Mouse (Mus musculus) liver, embryonic 11.5 days (tissue): ENCODE results near the gene Dusp16. TPM values are rescaled to one million over a fixed set of nuclear protein-coding genes. Genes with fewer than 3 reads are reported as not detected.

Source experiments
- ATAC-seq: fragments of 200-750 bp; cut with Nextera tagmentation; replicated peaks from 2 replicates; pipeline ENCODE4 v1.8.0; 2017; ENCODE audit warnings: moderate number of reproducible peaks, mild to moderate bottlenecking, moderate TSS enrichment, moderate library complexity; ENCODE audit not compliant: low FRiP score
- DNase-seq: peaks from one replicate; pipeline ENCODE4 v3.0.0-alpha.2; 2017; ENCODE audit warnings: low spot score
- H3K27ac ChIP-seq: fragments of 300-500 bp; sonication (generic); 2 replicates; pipeline ENCODE4 v1.5.1; 2014; ENCODE audit warnings: mild to moderate bottlenecking, low read depth, low read length, control low read depth
- H3K27me3 ChIP-seq: fragments of 300-500 bp; sonication (generic); replicated peaks from 2 replicates; pipeline ENCODE4 v1.6.1; 2014; ENCODE audit warnings: low read length, mixed read lengths; ENCODE audit not compliant: control insufficient read depth, insufficient read depth
- H3K36me3 ChIP-seq: fragments of 300-500 bp; sonication (generic); 2 replicates; pipeline ENCODE4 v1.6.1; 2014; ENCODE audit warnings: mild to moderate bottlenecking, low read length, moderate library complexity, mixed read lengths; ENCODE audit not compliant: control insufficient read depth, insufficient read depth
- H3K4me1 ChIP-seq: fragments of 300-500 bp; sonication (generic); replicated peaks from 2 replicates; pipeline ENCODE4 v1.6.1; 2014; ENCODE audit warnings: low read length, mixed read lengths; ENCODE audit not compliant: control insufficient read depth, insufficient read depth
- H3K4me2 ChIP-seq: fragments of 300-500 bp; sonication (generic); 2 replicates; pipeline ENCODE4 v1.6.1; 2014; ENCODE audit warnings: mild to moderate bottlenecking, control low read depth, moderate library complexity
- H3K4me3 ChIP-seq: fragments of 300-500 bp; sonication (generic); 2 replicates; pipeline ENCODE4 v1.5.1; 2014; ENCODE audit warnings: low read depth, low read length, control low read depth
- H3K9ac ChIP-seq: fragments of 300-500 bp; sonication (generic); 2 replicates; pipeline ENCODE4 v1.6.1; 2014; ENCODE audit warnings: low read depth, low read length, control low read depth
- H3K9me3 ChIP-seq: fragments of 300-500 bp; sonication (generic); 2 replicates; pipeline ENCODE4 v1.6.1; 2016; ENCODE audit warnings: low read length, inconsistent platforms, mixed read lengths; ENCODE audit not compliant: control insufficient read depth
- WGBS: fragments of 180-500 bp; shearing (Covaris S2); extraction: QIAGEN DNeasy Blood & Tissue Kit; methylation state at CpG from one replicate; pipeline ENCODE4 v1.1.7; 2014; 5-methylcytosine and 5-hydroxymethylcytosine counted together
- polyA plus RNA-seq: library from polyadenylated mRNA; unstranded; fragments of >200 nt; fragmentation: Nextera tagmentation; extraction: Ambion mirVana; gene quantifications from 2 replicates; pipeline ENCODE4 v1.2.1, GENCODE M21; 2014

The Dusp16 gene
- polyA plus RNA-seq, 1 experiment from 2014 or later = 7.9 TPM

DNA sequence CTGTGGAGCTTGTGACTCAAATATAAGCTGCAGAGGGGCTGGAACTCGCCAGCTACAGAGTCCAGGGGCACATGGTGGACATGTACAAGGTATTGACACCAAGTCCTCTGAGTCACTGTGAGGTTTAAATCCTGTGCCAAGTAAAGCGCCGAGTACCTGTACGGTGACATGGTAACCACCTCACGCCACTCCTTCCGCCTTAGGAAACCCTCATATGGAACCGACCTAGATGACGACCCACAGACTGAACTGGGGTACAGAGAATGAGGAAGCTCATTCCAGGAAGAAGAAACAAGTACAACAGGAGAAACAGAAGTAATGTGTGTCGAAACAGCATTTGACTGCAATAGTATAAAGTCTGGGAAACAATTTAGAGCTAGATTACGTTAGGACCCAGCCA lies 3.9 kb upstream of the Dusp16 start:
- H3K4me1 ChIP-seq = 0 out of 2 replicates have a peak, but pooled peaks cover 3% of the 10 kb centered on the region
- 71% methylated on average over 10 of the region's 10 CpGs for WGBS
- H3K27ac ChIP-seq = no peak overlapping the region
- no peaks in the 10 kb centered on the region for H3K27me3 ChIP-seq
- H3K9me3 ChIP-seq = no peaks in the 10 kb centered on the region
- H3K4me2 ChIP-seq = no peak overlapping the region
- no peaks in the 10 kb centered on the region for H3K36me3 ChIP-seq
- DNase-seq (no peak), ATAC-seq (no peak)
- no peak overlapping the region for H3K4me3 ChIP-seq
- no peak overlapping the region for H3K9ac ChIP-seq

DNA sequence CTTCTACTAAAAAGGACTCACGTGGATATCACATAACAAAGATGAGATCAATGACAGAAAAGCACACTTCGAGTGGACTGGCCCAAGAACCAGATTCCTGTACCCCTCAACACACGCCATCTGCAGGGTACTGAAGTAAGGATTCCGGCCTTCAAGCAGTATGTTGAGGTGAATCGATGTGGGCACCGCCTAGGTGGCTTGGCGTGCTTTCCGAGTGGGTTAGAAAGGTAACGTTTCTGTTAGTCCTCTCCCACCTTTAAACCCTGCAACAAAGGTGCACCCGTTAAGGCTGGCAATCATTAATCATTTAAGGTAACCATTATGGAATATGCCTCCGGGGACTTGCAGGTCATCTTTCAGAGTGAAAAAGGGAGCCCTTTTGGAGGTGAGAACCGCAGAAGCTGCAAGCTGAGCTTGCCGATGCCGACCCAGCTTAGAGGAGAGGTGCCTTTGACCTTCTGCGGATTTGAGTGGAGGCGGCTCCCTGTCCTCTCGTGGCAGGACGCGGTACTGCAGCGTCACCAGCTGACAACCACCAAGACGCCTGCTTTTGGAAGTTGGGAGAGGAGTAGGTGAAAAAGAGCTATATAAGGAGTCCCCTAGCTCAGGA lies 1.6 kb upstream of the Dusp16 start:
- ATAC-seq (0 out of 2 replicates have a peak, but pooled peaks have one; percentile 20), DNase-seq (peak; percentile 80)
- H3K4me1 ChIP-seq = peaks cover 6% of the 10 kb centered on the region; the same call in 1 of the 2 replicates
- H3K27ac ChIP-seq = no peak overlapping the region
- 13% methylated on average over 21 of the region's 21 CpGs for WGBS
- H3K4me3 ChIP-seq = 0 out of 2 replicates have a peak overlapping the region, but pooled peaks have one; percentile 20
- H3K27me3 ChIP-seq = no peaks in the 10 kb centered on the region
- no peaks in the 10 kb centered on the region for H3K9me3 ChIP-seq
- no peaks in the 10 kb centered on the region for H3K36me3 ChIP-seq
- no peak overlapping the region for H3K9ac ChIP-seq
- H3K4me2 ChIP-seq = peak overlapping the region; percentile 77

DNA sequence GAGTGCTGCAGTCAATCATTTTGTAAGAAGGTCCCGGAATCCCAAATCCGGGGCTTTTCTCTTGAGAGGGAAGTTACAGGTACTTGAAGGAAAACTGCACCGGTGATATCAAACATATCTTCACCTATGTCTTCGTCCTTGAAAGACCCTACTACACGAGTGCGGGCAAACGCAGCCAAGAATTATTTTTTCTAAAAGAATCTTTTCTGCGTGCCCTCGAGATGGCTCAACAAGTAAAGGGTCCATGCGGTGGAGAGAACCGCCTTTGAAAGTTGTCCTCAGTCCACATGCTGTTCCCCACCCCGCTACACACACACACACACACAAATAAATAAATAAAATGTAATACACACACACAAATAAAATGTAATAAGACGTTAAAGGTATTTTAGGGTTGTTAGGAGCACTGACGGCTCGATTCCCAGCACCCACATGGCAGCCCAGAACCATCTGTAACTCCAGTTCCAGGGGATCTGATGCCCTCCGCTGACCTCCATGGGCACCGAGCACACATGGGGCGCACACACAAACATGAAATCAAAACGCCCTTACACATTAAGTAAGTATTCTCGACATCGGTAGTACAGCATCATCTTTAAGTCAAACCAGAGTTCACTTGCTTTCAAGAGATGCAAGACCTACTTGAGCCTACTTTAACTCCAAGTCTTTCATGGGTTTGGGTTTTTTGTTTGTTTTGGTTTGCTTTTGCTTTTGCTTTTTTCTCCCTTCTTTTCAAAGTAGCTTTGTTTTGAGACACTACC lies 801 bp upstream of the Dusp16 start:
- Histone ChIP-seq H3K4me1 (peaks cover 9% of the 10 kb centered on the region), H3K4me2 (peak overlapping the region; percentile 77), H3K9ac (peak overlapping the region; percentile 96), H3K36me3 (no peaks in the 10 kb centered on the region), H3K9me3 (no peaks in the 10 kb centered on the region), H3K27ac (no peak overlapping the region), H3K4me3 (peak overlapping the region; percentile 87), H3K27me3 (no peaks in the 10 kb centered on the region)
- peak; percentile 41 for DNase-seq
- 0 out of 2 replicates have a peak, but pooled peaks have one; percentile 3 for ATAC-seq
- 35% methylated on average over 21 of the region's 21 CpGs for WGBS

DNA sequence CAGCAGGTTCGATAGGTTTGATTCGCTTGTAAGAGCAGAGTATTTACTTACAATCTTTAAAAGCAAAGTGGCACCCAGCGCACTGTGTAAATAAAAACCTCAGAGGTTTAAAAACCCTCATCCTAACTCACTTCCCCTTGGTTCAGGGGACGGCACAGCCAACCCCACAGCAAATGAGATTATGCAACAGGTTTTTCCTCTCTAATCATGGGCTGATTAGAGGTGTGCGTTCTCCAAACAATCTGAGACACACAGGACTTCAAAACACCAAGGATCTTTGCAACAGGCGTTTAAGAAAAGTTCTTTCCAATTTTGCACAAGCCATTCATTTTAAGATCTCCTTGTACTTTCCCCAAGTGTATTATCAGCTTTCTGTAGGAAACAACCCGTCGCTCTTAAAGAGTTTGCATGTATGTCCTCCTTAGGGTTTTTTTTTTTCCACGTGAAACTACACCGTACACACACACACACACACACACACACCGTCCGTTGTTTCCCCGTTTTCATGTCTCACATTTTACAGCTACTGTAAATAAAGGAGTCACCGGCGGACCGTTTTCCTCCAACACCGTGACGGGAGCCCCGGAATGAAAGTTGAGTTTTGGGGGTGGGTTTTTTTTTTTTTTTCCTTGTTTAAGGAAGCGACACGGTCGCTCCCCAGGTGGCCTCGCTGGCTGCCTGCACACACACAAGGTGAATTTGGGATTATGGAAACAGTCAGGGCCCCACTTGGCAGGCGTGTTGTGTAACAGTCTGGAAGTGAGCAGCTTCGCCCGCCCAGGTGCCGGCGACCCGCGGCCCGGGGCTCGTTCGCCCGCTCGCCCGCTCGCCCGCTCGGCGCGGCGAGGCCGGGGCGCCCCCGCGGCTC lies 940 bp downstream of the Dusp16 start:
- Histone ChIP-seq H3K27ac (peak overlapping the region; percentile 92), H3K9me3 (no peaks in the 10 kb centered on the region), H3K4me2 (peak overlapping the region; percentile 76), H3K36me3 (no peaks in the 10 kb centered on the region), H3K27me3 (no peaks in the 10 kb centered on the region), H3K4me1 (peaks cover 11% of the 10 kb centered on the region), H3K9ac (peak overlapping the region; percentile 96), H3K4me3 (peak overlapping the region; percentile 87)
- ATAC-seq (no peak), DNase-seq (peak; percentile 56)
- under 1% methylated on average over 46 of the region's 46 CpGs for WGBS

DNA sequence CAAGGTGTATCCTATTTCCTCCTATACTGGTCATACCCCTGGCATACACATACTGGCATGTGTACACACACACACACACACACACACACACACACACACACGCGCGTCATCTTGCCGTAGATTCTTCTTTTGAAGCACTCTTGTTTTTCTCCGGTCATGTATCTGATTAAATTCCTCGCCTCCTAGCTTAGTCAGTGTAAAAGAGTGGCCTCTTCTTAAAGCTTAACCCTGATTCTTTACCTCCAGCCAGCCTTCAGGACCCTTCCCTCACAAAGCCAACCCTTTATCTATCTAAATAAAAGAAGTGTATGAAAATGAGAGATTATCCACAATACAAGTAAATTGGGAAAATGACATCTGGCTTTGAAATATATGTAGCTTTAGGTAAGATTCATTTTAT lies 3.3 kb downstream of the Dusp16 start:
- Histone ChIP-seq H3K36me3 (no peaks in the 10 kb centered on the region), H3K4me2 (no peak overlapping the region), H3K9ac (no peak overlapping the region), H3K4me3 (no peak overlapping the region), H3K4me1 (peaks cover 10% of the 10 kb centered on the region), H3K27me3 (no peaks in the 10 kb centered on the region), H3K9me3 (no peaks in the 10 kb centered on the region), H3K27ac (no peak overlapping the region)
- WGBS = 83% methylated on average over 6 of the region's 6 CpGs
- ATAC-seq (no peak), DNase-seq (no peak)

DNA sequence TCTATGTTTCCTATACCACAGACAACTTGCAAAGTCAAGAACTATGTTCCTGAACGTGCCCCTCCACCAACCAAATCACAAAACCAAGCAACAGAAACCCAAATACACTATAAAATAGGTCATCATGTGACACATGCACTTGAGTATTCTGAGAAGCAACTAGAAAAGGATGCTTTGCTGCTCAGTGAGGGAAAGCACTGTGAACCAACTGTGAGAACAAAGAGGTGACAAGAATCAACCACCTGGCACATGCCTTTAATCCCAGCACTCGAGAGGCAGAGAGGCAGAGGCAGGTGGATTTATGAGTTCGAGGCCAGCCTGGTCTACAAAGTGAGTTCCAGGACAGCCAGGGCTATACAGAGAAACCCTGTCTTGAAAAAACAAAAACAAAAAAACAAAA lies 6.0 kb downstream of the Dusp16 start:
- Histone ChIP-seq H3K9ac (no peak overlapping the region), H3K27me3 (no peaks in the 10 kb centered on the region), H3K27ac (no peak overlapping the region), H3K4me2 (no peak overlapping the region), H3K9me3 (no peaks in the 10 kb centered on the region), H3K4me3 (no peak overlapping the region), H3K36me3 (no peaks in the 10 kb centered on the region), H3K4me1 (peaks cover 16% of the 10 kb centered on the region)
- 77% methylated on average over 3 of the region's 3 CpGs for WGBS
- ATAC-seq (no peak), DNase-seq (peak; percentile 11)

DNA sequence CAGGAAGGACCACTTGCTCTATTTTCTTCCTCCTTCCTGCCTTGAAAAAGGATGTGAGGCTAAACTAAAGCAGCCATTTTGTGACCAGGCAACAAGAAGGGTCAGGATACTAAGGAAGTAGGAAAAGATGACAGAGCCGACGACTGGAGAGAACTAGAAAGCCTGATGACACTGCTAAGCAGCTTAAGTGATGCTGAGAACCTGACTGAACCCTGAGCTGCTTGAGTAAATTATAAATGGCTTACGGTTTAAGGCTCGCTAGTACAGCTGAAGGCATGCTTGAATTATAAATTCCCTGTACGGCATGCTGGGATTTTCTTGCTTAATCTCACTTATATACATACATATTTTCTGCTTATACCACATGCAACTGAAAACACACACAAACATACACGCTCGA lies 9.5 kb downstream of the Dusp16 start:
- H3K27me3 ChIP-seq = no peaks in the 10 kb centered on the region
- peak; percentile 11 for DNase-seq
- H3K4me2 ChIP-seq = no peak overlapping the region
- WGBS = 90% methylated on average over 7 of the region's 7 CpGs
- peaks cover 14% of the 10 kb centered on the region for H3K4me1 ChIP-seq
- no peak overlapping the region for H3K9ac ChIP-seq
- no peak for ATAC-seq
- H3K4me3 ChIP-seq = no peak overlapping the region
- H3K9me3 ChIP-seq = no peaks in the 10 kb centered on the region
- no peaks in the 10 kb centered on the region for H3K36me3 ChIP-seq
- H3K27ac ChIP-seq = no peak overlapping the region

DNA sequence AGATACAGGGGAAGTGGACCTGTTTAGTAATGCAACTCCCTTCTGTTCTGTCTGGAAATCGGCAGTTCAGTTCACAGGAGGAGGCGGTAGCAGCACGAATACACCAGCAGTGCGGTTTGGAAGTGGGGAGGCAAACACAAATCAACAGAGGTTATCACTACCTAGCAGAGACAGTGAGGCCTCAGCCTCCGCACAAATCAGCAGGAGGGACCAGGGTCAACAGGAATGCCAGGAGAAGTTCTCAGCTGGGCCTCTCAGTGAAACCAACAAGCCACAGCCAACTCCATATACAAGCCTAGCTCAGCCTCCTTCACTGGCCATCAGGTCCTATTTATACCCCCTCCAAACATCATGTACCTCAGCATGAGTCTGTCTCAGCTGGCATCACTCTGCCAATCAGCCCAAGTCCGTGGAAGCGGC lies 10.9 kb downstream of the Dusp16 start:
- DNase-seq = peak; percentile 33
- peak overlapping the region; percentile 73 for H3K27ac ChIP-seq

More for the DNA sequence above, 10.9 kb downstream of the Dusp16 start:
- Histone ChIP-seq H3K9me3 (no peaks in the 10 kb centered on the region), H3K9ac (peak overlapping the region; percentile 40; the same call in 1 of the 2 replicates), H3K27me3 (no peaks in the 10 kb centered on the region), H3K4me2 (peak overlapping the region; percentile 51), H3K36me3 (no peaks in the 10 kb centered on the region), H3K4me3 (peak overlapping the region; percentile 20; the same call in 1 of the 2 replicates), H3K4me1 (peaks cover 14% of the 10 kb centered on the region)
- peak; percentile 92 for ATAC-seq
- WGBS = 55% methylated on average over 7 of the region's 7 CpGs
